12 mouse cellular contexts compared by ENCODE assay signal in the genomic region with DNA sequence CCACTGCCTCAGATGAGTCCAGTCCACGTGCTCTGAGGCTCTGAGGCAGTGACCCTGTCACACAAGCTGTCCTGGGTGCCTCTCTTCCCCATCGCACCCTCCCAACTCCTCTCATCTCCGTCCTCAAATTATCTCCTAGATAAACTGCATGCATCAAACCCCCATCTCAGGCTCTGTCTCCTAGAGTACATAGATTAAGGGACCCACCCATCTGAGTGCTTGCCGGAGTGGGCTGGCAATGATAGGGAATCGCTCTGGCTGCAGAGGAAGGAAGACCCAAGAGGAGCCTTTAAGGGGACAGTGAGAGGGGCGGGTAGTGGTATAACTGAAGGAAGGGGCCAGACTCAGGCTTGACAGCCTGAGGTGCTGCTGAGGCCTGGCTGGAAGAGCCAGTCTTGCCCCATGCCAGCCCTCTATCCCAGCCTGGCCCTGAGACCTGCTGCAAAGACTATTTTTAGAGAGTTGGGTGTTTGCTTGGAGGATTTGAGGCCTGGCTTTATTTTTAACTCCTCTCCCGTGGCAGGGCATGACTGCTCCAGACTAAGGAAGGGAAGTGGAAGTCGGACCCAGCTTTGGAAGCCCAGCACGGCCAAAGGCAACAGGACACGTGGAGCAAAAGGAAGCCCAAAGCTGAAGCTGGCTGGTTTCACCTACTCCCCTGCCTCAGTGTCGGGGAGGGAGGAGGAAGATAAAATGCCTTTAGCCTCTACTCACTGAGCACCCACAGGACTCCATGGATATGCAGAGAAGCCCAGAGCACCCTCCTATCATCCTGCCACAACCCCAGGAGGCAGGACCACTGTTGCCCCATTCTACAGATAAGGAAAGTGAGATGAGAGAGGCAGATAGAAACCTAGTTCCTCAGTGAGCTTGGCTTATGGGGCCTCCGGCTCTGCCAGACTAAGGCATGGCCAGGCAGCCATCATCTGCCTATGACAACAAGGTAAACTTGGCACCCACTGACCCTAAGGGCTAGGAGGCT. TPM values are rescaled to one million over a fixed set of nuclear protein-coding genes. Genes with fewer than 3 reads are reported as not detected.
DNase-seq lines count a peak whose midpoint lies in the region; ATAC-seq and TF ChIP-seq lines count a peak whose summit lies in the region.
"Had no signal": no experiment of that assay in that cellular context is flagged by ENCODE, and none has a peak within 500 bp of the region (broad histone marks: within the 10 kb centered on the region; RNA-seq: fewer than 3 reads in every experiment).

No protein-coding gene starts in this region.

- H3K4me3 ChIP-seq in lung, embryonic 16.5 days (ENCODE audit: low read length): no peak overlapping the region
- peak overlapping the region; percentile 8; the same call in 1 of the 2 replicates for H3K4me3 ChIP-seq in heart, embryonic 12.5 days
- peak overlapping the region; percentile 6; the same call in 1 of the 2 replicates for H3K4me3 ChIP-seq in liver, embryonic 12.5 days
- no peak overlapping the region for H3K4me3 ChIP-seq in thymus, adult 2 months (ENCODE audit: control insufficient read depth, insufficient read depth, low read length)
- H3K4me3 ChIP-seq: embryonic facial prominence, embryonic 13.5 days had no signal

- peak overlapping the region; percentile 85 for H3K27ac ChIP-seq in lung, embryonic 16.5 days (ENCODE audit: low read length)
- H3K27ac ChIP-seq in heart, embryonic 12.5 days (ENCODE audit: poor library complexity, severe bottlenecking): peak overlapping the region; percentile 99
- peak overlapping the region; percentile 83 for H3K27ac ChIP-seq in liver, embryonic 12.5 days
- H3K27ac ChIP-seq in thymus, adult 2 months (ENCODE audit: control insufficient read depth, insufficient read depth, low read length): no peak overlapping the region
- H3K27ac ChIP-seq: embryonic facial prominence, embryonic 13.5 days had no signal

- H3K27me3 ChIP-seq in lung, embryonic 16.5 days (ENCODE audit: control insufficient read depth, insufficient read depth, low read depth, low read length): no peaks in the 10 kb centered on the region
- no peaks in the 10 kb centered on the region for H3K27me3 ChIP-seq in heart, embryonic 12.5 days (replicated peaks)
- H3K27me3 ChIP-seq in liver, embryonic 12.5 days (replicated peaks): peaks cover 6% of the 10 kb centered on the region; the same call in 1 of the 2 replicates
- H3K27me3 ChIP-seq in thymus, adult 2 months (ENCODE audit: control insufficient read depth, insufficient read depth, low read length): no peaks in the 10 kb centered on the region
- H3K27me3 ChIP-seq: embryonic facial prominence, embryonic 13.5 days had no signal

- H3K9me3 ChIP-seq in lung, embryonic 16.5 days (ENCODE audit: control insufficient read depth, low read length): no peaks in the 10 kb centered on the region
- H3K9me3 ChIP-seq in heart, embryonic 12.5 days (replicated peaks): no peaks in the 10 kb centered on the region
- no peaks in the 10 kb centered on the region for H3K9me3 ChIP-seq in liver, embryonic 12.5 days (replicated peaks)
- H3K9me3 ChIP-seq: embryonic facial prominence, embryonic 13.5 days had no signal

- no peak for TF ChIP-seq POLR2A in thymus, adult 2 months (IDR thresholded peaks at IDR 0.05; ENCODE audit: control insufficient read depth, extremely low read depth, insufficient read depth, low read length, poor library complexity)

- TF ChIP-seq CTCF in thymus, adult 2 months (IDR thresholded peaks at IDR 0.05; ENCODE audit: borderline replicate concordance, control insufficient read depth, extremely low read depth, insufficient read depth, low read length, poor library complexity): no peak

- WGBS in lung, embryonic 16.5 days: 53% methylated on average over 12 of the region's 12 CpGs
- 29% methylated on average over 12 of the region's 12 CpGs for WGBS in heart, embryonic 12.5 days
- 32% methylated on average over 12 of the region's 12 CpGs for WGBS in liver, embryonic 12.5 days (ENCODE audit: insufficient replicate concordance)
- 86% methylated on average over 12 of the region's 12 CpGs for WGBS in thymus, adult 2 months

- no peaks in the 10 kb centered on the region for H3K36me3 ChIP-seq in lung, embryonic 16.5 days (ENCODE audit: control insufficient read depth, insufficient read depth, low read length)
- peaks cover 17% of the 10 kb centered on the region for H3K36me3 ChIP-seq in heart, embryonic 12.5 days
- H3K36me3 ChIP-seq in liver, embryonic 12.5 days: no peaks in the 10 kb centered on the region
- no peaks in the 10 kb centered on the region for H3K36me3 ChIP-seq in thymus, adult 2 months (ENCODE audit: control insufficient read depth, insufficient read depth, low read length)
- H3K36me3 ChIP-seq: embryonic facial prominence, embryonic 13.5 days had no signal

- peaks cover 2% of the 10 kb centered on the region; the same call in 1 of the 2 replicates for H3K4me1 ChIP-seq in lung, embryonic 16.5 days (replicated peaks; ENCODE audit: control insufficient read depth, insufficient read depth, low read length)
- peaks cover 82% of the 10 kb centered on the region for H3K4me1 ChIP-seq in heart, embryonic 12.5 days (replicated peaks)
- peaks cover 64% of the 10 kb centered on the region for H3K4me1 ChIP-seq in liver, embryonic 12.5 days
- H3K4me1 ChIP-seq in thymus, adult 2 months (replicated peaks; ENCODE audit: control insufficient read depth, insufficient read depth, low read length): no peaks in the 10 kb centered on the region
- H3K4me1 ChIP-seq: embryonic facial prominence, embryonic 13.5 days had no signal

- ATAC-seq in lung, embryonic 16.5 days (ENCODE audit: low read depth): peak; percentile 57
- peak; percentile 69 for ATAC-seq in heart, embryonic 12.5 days (ENCODE audit: insufficient number of reproducible peaks, low FRiP score)
- peak; percentile 70 for ATAC-seq in liver, embryonic 12.5 days
- ATAC-seq: hindbrain, embryonic 16.5 days had no signal

- no peak for DNase-seq in lung, postnatal 25 days (ENCODE audit: low spot score)
- DNase-seq in spleen, postnatal 10 days (ENCODE audit: low spot score in 2 of 2): no peak
- no peak for DNase-seq in right cerebral cortex, postnatal 4 days
- DNase-seq in thymus, adult 2 months: no peak
- DNase-seq: cerebellum, postnatal 10 days; kidney, postnatal 10 days; thymus, postnatal 14 days had no signal

- H3K9ac ChIP-seq in lung, embryonic 16.5 days (ENCODE audit: low read length): peak overlapping the region; percentile 1; the same call in 1 of the 2 replicates
- H3K9ac ChIP-seq in heart, embryonic 12.5 days: peak overlapping the region; percentile 74
- H3K9ac ChIP-seq in liver, embryonic 12.5 days: peak overlapping the region; percentile 51
- H3K9ac ChIP-seq: embryonic facial prominence, embryonic 13.5 days had no signal

- H3K4me2 ChIP-seq in lung, embryonic 16.5 days (ENCODE audit: low read depth, low read length): no peak overlapping the region
- peak overlapping the region; percentile 53 for H3K4me2 ChIP-seq in heart, embryonic 12.5 days
- peak overlapping the region; percentile 50 for H3K4me2 ChIP-seq in liver, embryonic 12.5 days
- H3K4me2 ChIP-seq: embryonic facial prominence, embryonic 13.5 days had no signal

RNA-seq across cellular contexts. Expression of a gene that starts 34.6 kb away (rescaled TPM):
- polyA plus RNA-seq in lung, embryonic 16.5 days (2015; fragmentation: Nextera tagmentation; extraction: Ambion mirVana): 4.4 and 4.8 TPM in 2 replicates
- 62.5 and 62.7 TPM in 2 replicates for polyA plus RNA-seq in heart, embryonic 12.5 days (2016; fragmentation: Nextera tagmentation; extraction: Ambion mirVana)
- 0.12 and 0.16 TPM in 2 replicates for polyA plus RNA-seq in liver, embryonic 12.5 days (2016; fragmentation: Nextera tagmentation; extraction: Ambion mirVana)
- polyA plus RNA-seq in thymus, adult 2 months (2012; rRNA removed): 3.3 and 14.7 TPM in 2 replicates

Comparison
In these comparisons a context has a peak if more than half of its experiments do, and no peak if none do; other contexts are left out.
1. H3K4me3 ChIP-seq: peak in heart, embryonic 12.5 days (single experiment) and liver, embryonic 12.5 days (single experiment); none in lung, embryonic 16.5 days (single experiment) and thymus, adult 2 months (single experiment).
2. H3K9ac ChIP-seq: peak in every context shown above with its lines; median percentile 74 in heart, embryonic 12.5 days; 51 in liver, embryonic 12.5 days; 1 in lung, embryonic 16.5 days.
3. Peak in every context shown above with its lines, with median percentiles within 50 percentile points of each other: ATAC-seq.